Mouse (Mus musculus) gastrocnemius, postnatal 10 days (tissue): ENCODE results near the gene Ccdc142. TPM values are rescaled to one million over a fixed set of nuclear protein-coding genes. Genes with fewer than 3 reads are reported as not detected.

Source experiments
- DNase-seq: peaks from one replicate; pipeline ENCODE4 v3.0.0; 2021; ENCODE audit warnings: mixed read lengths
- total RNA-seq, 2 experiments: library from RNA; stranded (reverse); gene quantifications; 2 replicates each; pipeline ENCODE4 v1.2.3; 2021

Gene Ccdc142
- total RNA-seq, 2 experiments from 2014 or later, result 0.19 to 1.2 TPM

- no peak for DNase-seq
Measured at GRCm38 (mm10) chr6:83118369-83118768, 17.0 kb downstream of the Ccdc142 start.

- no peak for DNase-seq
Measured at GRCm38 (mm10) chr6:83118825-83119733, 17.7 kb downstream of the Ccdc142 start.

GRCm38 (mm10) chr6:83119734-83120051 lies 18.3 kb downstream of the Ccdc142 start:
- no peak for DNase-seq

- DNase-seq, result peak; percentile 77
Measured at GRCm38 (mm10) chr6:83120930-83121862, 19.8 kb downstream of the Ccdc142 start, which contains the start of gene Wbp1. Wbp1 (minus strand) TSS chr6:83121559.

GRCm38 (mm10) chr6:83121863-83122710 lies 20.7 kb downstream of the Ccdc142 start:
- DNase-seq, result peak; percentile 64

GRCm38 (mm10) chr6:83122961-83123360 lies 21.6 kb downstream of the Ccdc142 start:
- no peak for DNase-seq

- DNase-seq, result peak; percentile 86
Measured at GRCm38 (mm10) chr6:83124851-83125312, 23.5 kb downstream of the Ccdc142 start.

- DNase-seq, result no peak
Measured at GRCm38 (mm10) chr6:83125331-83125730, 23.9 kb downstream of the Ccdc142 start, which contains the start of gene Ino80b. Ino80b (minus strand) TSS chr6:83125431.

- no peak for DNase-seq
Measured at GRCm38 (mm10) chr6:83127419-83127818, 26.0 kb downstream of the Ccdc142 start.

- peak; percentile 2 for DNase-seq
Measured at GRCm38 (mm10) chr6:83131469-83132034, 30.2 kb downstream of the Ccdc142 start.

- DNase-seq, result no peak
Measured at GRCm38 (mm10) chr6:83132176-83132919, 30.9 kb downstream of the Ccdc142 start.

- no peak for DNase-seq
Measured at GRCm38 (mm10) chr6:83134226-83134625, 32.8 kb downstream of the Ccdc142 start.

GRCm38 (mm10) chr6:83134951-83135513 lies 33.6 kb downstream of the Ccdc142 start, which contains the start of gene Rtkn:
Rtkn (plus strand) TSS chr6:83135463.
- DNase-seq, result no peak

GRCm38 (mm10) chr6:83135571-83136161 lies 34.3 kb downstream of the Ccdc142 start:
- peak; percentile 66 for DNase-seq

GRCm38 (mm10) chr6:83136291-83136880 lies 35.0 kb downstream of the Ccdc142 start:
- no peak for DNase-seq

- peak; percentile 80 for DNase-seq
Measured at GRCm38 (mm10) chr6:83136881-83137575, 35.6 kb downstream of the Ccdc142 start.

- peak; percentile 93 for DNase-seq
Measured at GRCm38 (mm10) chr6:83137576-83137950, 36.2 kb downstream of the Ccdc142 start.

- peak; percentile 47 for DNase-seq
Measured at GRCm38 (mm10) chr6:83138056-83138455, 36.7 kb downstream of the Ccdc142 start.

GRCm38 (mm10) chr6:83140044-83140443 lies 38.6 kb downstream of the Ccdc142 start:
- no peak for DNase-seq
